Mouse (Mus musculus) cerebellum, adult 2 months (tissue): ENCODE results near the gene Stk4. TPM values are rescaled to one million over a fixed set of nuclear protein-coding genes. Genes with fewer than 3 reads are reported as not detected.

Experiments used
- DNase-seq, 2 experiments: peaks; one replicate each; pipeline ENCODE4 v3.0.0; 2021
- H3K27ac ChIP-seq: fragments of 200-500 bp; 2 replicates; pipeline ENCODE4 v1.5.1; 2012; ENCODE audit warnings: low read length, control low read depth, inconsistent platforms; ENCODE audit not compliant: insufficient read depth
- H3K27me3 ChIP-seq: fragments of 200-500 bp; 2 replicates; pipeline ENCODE4 v1.6.1; 2012; ENCODE audit warnings: inconsistent platforms, mild to moderate bottlenecking, low read length, moderate library complexity; ENCODE audit not compliant: control insufficient read depth, insufficient read depth
- H3K4me1 ChIP-seq: fragments of 200-500 bp; 2 replicates; pipeline ENCODE4 v1.6.1; 2011; ENCODE audit warnings: low read length; ENCODE audit not compliant: control insufficient read depth, insufficient read depth
- H3K4me3 ChIP-seq: fragments of 200-500 bp; replicated peaks from 2 replicates; pipeline ENCODE3; 2011; ENCODE audit warnings: mild to moderate bottlenecking, low read depth, low read length, control low read depth; ENCODE audit not compliant: insufficient read depth
- CTCF ChIP-seq: fragments of 200-500 bp; IDR thresholded peaks from 2 replicates; pipeline ENCODE4 v1.5.1; 2011; ENCODE audit warnings: low read depth, mild to moderate bottlenecking, control low read depth, low read length, moderate library complexity, borderline replicate concordance; ENCODE audit not compliant: insufficient read depth
- POLR2A ChIP-seq: fragments of 200-500 bp; IDR thresholded peaks from 2 replicates; pipeline ENCODE4 v1.6.1; 2011; ENCODE audit warnings: low read length, control low read depth, borderline replicate concordance; ENCODE audit not compliant: insufficient read depth
- WGBS: fragments of 180-500 bp; shearing (Covaris S2); methylation state at CpG from one replicate; pipeline ENCODE4 v1.1.7; 2018; 5-methylcytosine and 5-hydroxymethylcytosine counted together
- polyA plus RNA-seq: library from polyadenylated mRNA; depleted of rRNA; stranded (reverse); fragments of >200 nt; gene quantifications from 2 replicates; pipeline ENCODE4 v1.2.3, GENCODE M21; 2012

The Stk4 gene
- polyA plus RNA-seq, 1 experiment = 17.1 TPM

GRCm38 (mm10) chr2:164173394-164173793 lies 103.3 kb downstream of the Stk4 start:
- Histone ChIP-seq H3K4me3 (no peak overlapping the region), H3K4me1 (0 out of 2 replicates have a peak, but pooled peaks cover 4% of the 10 kb centered on the region), H3K27ac (no peak overlapping the region), H3K27me3 (peaks cover 3% of the 10 kb centered on the region; the same call in 1 of the 2 replicates)
- no peak for TF ChIP-seq CTCF
- no peak for TF ChIP-seq POLR2A
- no peak for DNase-seq
- 70% methylated on average over 3 of the region's 3 CpGs for WGBS

- no peaks in the 10 kb centered on the region for H3K27me3 ChIP-seq
- WGBS = 25% methylated on average over 8 of the region's 8 CpGs
- peak; percentile 24 to 41 for DNase-seq
- TF ChIP-seq CTCF = no peak
- no peak for TF ChIP-seq POLR2A
- H3K4me1 ChIP-seq = 0 out of 2 replicates have a peak, but pooled peaks cover 4% of the 10 kb centered on the region
- no peak overlapping the region for H3K27ac ChIP-seq
- no peak overlapping the region for H3K4me3 ChIP-seq
Observed at GRCm38 (mm10) chr2:164174649-164175395, 104.7 kb downstream of the Stk4 start.

- Histone ChIP-seq H3K27me3 (no peaks in the 10 kb centered on the region), H3K4me3 (no peak overlapping the region), H3K27ac (no peak overlapping the region), H3K4me1 (0 out of 2 replicates have a peak, but pooled peaks cover 4% of the 10 kb centered on the region)
- 80% methylated on average over 3 of the region's 3 CpGs for WGBS
- TF ChIP-seq POLR2A (no peak), CTCF (no peak)
- no peak for DNase-seq
Observed at GRCm38 (mm10) chr2:164175850-164176249, 105.7 kb downstream of the Stk4 start.

- Histone ChIP-seq H3K4me3 (no peak overlapping the region), H3K4me1 (0 out of 2 replicates have a peak, but pooled peaks cover 4% of the 10 kb centered on the region), H3K27me3 (no peaks in the 10 kb centered on the region), H3K27ac (no peak overlapping the region)
- no peak for DNase-seq
- TF ChIP-seq POLR2A = no peak
- TF ChIP-seq CTCF = no peak
- WGBS = 83% methylated on average over 5 of the region's 5 CpGs
Observed at GRCm38 (mm10) chr2:164177831-164178230, 107.7 kb downstream of the Stk4 start.

DNA sequence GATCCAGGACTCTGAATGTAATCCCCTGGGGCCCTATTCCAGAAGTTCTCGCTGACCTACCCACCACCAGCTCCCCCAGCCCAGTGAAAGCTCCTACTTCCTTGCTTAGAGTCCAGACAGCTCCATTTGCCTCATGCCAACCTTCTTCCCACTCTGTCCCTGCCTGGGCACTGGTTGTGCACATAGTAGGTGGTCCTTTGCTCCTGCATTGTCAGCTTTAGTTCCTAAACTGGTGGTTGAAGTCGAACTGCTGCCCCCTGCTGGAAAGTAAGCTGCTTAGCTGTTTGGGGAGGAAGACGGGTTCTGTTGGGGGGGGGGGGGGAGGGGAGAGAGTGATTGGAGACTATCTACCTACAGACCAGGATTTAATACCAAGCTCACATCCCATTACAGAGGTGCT lies 110.0 kb downstream of the Stk4 start:
- no peak overlapping the region for H3K4me3 ChIP-seq
- no peaks in the 10 kb centered on the region for H3K4me1 ChIP-seq
- no peaks in the 10 kb centered on the region for H3K27me3 ChIP-seq
- TF ChIP-seq CTCF (peak; percentile 19; the same call in 1 of the 2 replicates), POLR2A (no peak)
- DNase-seq = peak in 1 of 2 experiments; percentile 27
- H3K27ac ChIP-seq = no peak overlapping the region
- WGBS = 40% methylated on average over 3 of the region's 3 CpGs

DNA sequence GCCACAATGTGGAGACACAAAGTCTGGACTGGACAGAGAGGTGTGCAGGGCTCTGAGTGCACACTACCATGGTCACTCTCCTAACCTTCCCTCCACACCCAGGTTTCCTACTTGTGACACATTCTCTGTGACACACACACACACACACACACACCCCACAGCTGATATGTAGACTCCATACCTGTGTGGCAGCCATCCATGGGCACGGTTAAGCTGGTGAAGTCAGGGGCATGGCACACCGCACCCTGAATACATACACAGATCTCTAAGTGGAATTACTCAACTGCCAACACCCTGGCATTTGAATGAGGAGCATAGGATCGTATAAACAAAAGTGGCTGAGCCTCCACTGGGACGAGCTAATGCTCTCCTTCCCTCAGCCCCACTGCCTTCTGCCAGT lies 110.6 kb downstream of the Stk4 start:
- DNase-seq = no peak
- 93% methylated on average over 4 of the region's 4 CpGs for WGBS
- H3K27me3 ChIP-seq = no peaks in the 10 kb centered on the region
- H3K4me1 ChIP-seq = no peaks in the 10 kb centered on the region
- TF ChIP-seq CTCF = no peak
- no peak for TF ChIP-seq POLR2A
- H3K27ac ChIP-seq = no peak overlapping the region
- no peak overlapping the region for H3K4me3 ChIP-seq

DNA sequence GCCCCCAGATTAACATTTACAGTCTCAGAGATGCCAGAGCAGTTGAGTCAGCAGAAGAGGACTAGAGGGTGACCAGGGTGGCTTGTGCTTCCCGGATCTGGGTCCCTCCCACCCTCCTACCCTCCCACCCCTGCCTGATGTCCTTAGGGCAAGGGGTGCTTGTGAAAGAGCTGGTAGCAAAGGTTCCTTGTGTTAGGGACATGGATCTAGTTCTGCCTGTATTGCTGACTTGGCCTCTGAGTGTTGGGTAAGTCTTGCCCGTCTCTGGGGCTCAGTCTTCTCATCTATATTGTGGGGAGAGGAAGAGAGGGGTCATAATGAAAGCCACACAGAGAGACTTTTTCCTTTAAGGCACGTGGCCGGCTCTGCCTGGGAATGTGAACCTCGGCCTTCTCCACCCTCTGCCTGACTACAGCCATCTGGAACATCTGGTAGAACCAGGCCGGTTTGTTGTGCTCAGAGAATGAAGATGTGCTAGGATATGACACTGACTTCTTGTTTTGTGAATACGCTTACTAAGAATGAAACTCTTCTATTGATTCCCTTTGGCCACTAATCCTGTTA lies 112.7 kb downstream of the Stk4 start, which contains the start of gene Wfdc5:
Gene Wfdc5 (minus strand): TSS at position 51 of the 564 bp plus-strand sequence.
- WGBS = 88% methylated on average over 7 of the region's 7 CpGs
- DNase-seq = no peak
- no peak within 1 kb of the TSS for H3K27ac ChIP-seq
- TF ChIP-seq CTCF (no peak), POLR2A (no peak)
- H3K27me3 ChIP-seq = no peaks in the 10 kb centered on the region
- H3K4me1 ChIP-seq = no peaks in the 10 kb centered on the region
- H3K4me3 ChIP-seq = no peak within 1 kb of the TSS

- WGBS = 78% methylated on average over 9 of the region's 9 CpGs
- no peaks in the 10 kb centered on the region for H3K4me1 ChIP-seq
- TF ChIP-seq CTCF (no peak), POLR2A (no peak)
- DNase-seq = no peak
- H3K27me3 ChIP-seq = no peaks in the 10 kb centered on the region
- no peak overlapping the region for H3K27ac ChIP-seq
- H3K4me3 ChIP-seq = no peak overlapping the region
Observed at GRCm38 (mm10) chr2:164183340-164183739, 113.2 kb downstream of the Stk4 start.
